Mouse (Mus musculus) brain, embryonic 18.5 days (tissue): ENCODE data around the gene Zfp658.
A peak's percentile ranks its signal among the peaks of the same experiment; 100 is the strongest.

Experiments used
- DNase-seq: peaks from one replicate; pipeline ENCODE4 v3.0.0-alpha.2; 2012; ENCODE audit warnings: low read depth, low spot score

The Zfp658 gene

DNA sequence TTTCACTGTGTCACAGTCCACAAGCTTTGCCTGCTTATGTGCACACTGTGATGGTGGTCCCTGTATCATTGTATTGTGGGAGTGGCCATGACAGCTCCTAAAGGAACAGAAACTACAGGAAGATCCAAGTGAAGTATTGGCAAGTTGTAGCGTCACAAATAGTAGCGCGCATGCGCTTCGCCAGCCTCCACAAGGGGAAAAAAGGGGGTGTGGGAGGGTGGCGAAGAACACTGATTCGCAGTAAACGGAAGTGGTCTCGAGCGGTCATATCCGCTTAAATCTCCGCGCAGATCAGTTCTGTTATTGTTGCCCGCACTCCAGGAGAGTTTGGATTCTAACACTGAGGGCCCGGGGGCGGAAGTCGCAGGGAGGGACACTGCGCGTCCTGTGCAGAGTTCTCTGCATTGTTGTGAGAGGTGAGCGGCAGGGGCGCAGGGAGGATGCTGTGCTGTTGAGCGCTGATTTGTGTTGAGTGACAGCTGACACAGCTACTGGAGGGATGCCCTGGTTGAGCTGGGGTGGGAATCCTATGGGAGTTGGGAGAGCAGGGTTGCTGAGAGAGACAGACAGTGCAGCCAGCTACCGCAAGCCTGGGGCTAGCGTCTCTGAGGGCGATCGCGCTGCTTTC lies at the start of gene Zfp658:
TSS of gene Zfp658 (plus strand) at position 251 of the 628 bp plus-strand sequence.
- DNase-seq: peak; percentile 88

DNA sequence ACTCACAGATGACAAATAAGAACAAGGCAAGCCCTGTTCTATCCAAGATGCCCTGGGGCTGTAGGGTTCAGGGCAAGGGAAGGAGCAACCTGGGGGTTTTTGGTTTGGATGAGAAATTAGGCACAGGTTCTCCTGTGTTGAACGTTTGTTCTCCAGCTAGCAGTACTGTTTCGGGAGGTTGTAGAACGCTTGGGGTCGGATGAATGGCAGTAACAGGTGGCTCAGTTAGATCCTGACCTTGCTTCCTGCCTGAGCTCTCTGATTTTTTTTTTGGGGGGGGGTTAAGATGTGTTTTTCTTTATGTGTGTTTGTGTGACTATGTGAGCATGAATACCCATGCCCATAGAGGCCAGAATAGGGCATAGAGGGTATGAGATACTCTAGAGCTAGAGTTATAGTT lies 49.5 kb upstream of the Zfp658 start:
- no peak for DNase-seq

DNA sequence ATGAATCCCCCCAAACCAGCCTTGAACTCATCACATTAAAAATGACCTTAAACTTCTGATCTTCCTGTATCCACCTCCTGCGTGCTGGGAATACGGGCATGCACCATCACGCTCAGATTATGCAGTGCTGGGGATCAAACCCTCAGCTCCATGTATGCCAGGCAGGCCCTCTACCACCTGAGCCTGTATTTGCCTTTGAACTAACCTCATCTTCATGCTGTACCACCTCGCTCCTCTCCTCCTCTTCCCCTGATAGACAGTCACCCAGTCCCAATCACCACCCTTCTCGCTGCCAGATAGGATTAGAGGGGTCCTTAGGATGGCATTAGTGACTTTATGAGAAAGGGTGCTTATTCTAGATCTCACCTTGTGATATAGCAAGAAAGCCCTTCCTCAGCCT lies 47.0 kb upstream of the Zfp658 start:
- DNase-seq: no peak

DNA sequence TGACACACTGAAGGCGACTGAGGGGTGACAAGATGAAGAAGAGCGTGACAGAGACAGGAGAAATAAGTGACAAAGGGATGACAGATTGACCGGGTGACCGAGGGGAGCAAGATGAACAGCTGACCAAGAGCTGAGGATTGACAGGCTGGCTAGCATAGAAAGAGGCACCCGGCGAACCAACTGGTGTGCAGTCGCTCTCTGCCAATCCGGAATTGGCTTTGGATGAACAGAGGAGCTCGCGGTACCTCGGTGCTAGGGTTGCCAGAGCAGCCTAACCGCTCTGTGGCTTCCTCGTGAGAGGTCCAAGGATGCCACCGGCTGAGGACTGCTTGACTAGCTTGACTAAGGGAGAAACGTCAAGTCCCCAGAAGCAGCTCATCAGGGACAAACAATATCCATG lies 43.7 kb upstream of the Zfp658 start:
- no peak for DNase-seq

DNA sequence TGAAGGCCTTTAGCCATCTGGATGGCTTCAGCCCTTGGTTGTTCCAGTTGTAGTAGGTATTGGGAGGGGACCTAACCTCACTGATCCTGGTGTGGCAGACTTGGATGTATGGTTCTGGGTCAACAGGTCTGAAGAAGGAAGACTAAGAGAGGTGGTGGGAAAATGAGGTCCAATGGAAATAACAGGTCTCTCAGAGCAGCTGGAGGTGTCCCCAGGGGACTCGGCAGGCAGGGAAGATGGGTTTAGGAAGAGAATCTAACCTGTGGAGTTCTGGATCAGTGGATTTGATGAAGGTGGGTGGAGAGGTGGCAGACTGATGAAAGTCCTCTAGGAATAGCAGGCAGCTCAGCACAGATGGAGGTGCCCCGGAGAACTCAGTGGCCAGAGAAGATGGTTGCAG lies 39.3 kb upstream of the Zfp658 start:
- no peak for DNase-seq

DNA sequence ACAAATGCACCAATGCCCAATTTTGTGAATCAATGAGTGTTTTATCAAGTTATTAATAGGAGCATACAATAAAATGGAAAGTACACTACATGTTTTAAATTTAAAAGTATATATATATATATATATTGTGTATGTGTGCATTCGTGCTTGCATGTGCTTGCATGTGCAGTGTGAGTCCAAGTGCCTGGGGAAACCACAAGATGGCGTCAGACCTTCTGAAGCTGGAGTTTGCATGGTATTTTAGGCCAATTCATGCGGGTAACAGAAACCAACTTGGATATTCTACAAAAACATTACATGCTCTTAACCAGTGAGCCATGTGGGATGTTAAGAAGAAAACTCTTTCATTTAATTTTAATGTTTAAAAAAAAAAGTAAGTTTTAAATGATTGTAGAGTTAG lies 36.7 kb upstream of the Zfp658 start:
- DNase-seq: no peak

DNA sequence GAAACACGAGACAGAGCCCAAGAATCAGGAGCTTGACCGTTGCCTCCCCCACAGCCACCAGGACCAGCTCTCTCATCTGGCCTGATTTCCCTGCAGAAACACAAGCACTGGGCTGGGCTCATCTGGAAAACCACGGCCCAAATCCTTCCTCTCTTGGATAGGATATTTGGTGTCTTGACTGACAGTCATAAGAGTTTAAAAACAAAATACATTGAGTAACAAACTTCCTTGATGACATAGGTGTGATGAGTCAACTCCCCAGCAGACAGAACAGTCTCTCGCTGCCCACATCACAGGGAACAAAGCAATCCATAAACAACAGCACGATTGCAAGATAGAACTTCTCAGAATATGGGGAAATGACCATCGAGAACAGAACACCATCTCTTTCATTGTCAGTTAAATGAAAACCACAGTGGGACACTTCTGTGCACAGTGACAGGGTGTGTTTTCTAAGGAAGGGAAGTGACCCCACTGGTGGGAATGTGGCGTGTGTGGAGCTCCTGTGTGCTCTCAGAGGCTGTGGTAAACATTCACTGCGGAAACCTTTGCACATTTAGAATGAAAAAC lies 31.8 kb upstream of the Zfp658 start:
- no peak for DNase-seq

DNA sequence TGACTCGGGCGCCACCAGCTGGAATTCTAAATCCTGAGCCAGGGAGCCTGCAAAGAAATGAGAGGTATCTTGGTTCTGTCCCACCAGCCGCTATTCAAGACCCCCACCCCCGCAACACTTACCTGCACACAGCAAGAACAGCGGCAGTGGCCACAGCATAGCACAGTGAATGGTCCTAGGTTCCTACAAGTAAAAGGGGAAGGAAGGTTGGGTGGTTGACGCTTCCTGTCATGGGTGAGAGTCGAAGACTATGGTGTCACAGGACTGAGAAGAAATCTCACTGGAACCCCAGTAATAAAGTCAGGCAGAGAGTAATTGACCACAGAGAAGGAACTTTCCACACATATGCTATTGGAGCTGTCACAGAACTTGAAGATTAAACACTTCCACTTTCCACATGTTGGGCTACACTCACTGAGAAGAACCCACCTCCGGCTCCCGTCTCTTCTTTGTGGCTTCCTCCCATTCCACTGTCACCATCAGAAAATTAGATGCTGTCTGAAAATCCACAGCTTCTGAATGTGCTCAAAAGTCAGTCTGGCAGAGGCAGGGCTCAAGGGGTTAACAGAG lies 29.0 kb upstream of the Zfp658 start:
- no peak for DNase-seq

DNA sequence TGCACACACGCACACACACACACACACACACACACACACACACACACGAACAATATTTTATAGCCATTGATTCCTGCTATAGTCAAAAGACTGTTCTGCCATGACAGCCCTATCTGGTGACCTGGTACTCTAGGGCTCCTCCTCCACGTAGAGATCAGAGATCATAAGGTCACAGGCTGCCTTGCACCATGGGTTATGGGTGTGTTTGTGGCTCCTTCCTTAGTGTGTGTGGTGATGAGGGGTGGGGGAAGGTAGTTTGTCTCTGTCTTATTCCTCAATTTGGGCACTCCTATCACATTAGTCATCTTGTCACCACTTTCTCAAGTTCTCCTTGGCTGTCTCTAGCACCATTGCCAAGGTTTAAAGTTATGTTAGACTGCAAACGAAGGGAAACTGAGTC lies 23.5 kb upstream of the Zfp658 start:
- no peak for DNase-seq

DNA sequence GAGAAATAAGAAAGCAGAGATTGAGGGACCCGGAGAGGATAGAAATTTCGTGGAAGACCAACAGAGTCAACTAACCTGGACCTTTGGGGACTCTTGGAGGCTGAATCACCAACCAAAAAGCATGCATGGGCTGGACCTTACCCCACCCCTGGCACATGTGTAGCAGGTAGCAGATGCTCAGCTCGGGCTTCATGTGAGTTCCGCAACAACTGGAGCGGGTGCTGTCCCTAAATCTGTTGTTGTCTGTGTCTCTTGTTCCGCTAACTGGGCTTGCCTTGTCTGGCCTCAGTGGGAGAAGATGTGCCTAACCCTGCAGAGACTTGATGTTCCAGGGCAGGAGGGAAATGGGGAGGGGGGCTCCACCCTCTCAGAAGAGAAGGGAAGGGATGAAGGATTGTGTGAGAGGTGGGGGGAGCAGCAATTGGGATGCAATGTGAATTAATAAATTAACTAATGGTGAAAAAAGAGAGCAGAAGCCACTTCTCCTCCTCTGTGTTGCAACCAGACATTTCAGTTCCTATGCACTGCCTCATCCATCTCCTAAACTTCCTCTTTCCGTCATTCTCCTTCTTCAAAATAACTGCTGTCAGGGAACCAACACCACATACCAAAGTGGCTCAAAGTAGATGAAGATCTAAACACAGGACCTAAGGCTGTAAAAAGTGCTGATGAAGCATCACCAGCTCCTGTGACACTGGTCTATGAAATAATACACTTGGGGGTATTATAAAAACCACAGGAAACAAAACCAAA lies 17.7 kb upstream of the Zfp658 start, which contains the start of gene Cd33:
TSS of gene Cd33 (minus strand) at position 204 of the 753 bp plus-strand sequence.
- DNase-seq: no peak

DNA sequence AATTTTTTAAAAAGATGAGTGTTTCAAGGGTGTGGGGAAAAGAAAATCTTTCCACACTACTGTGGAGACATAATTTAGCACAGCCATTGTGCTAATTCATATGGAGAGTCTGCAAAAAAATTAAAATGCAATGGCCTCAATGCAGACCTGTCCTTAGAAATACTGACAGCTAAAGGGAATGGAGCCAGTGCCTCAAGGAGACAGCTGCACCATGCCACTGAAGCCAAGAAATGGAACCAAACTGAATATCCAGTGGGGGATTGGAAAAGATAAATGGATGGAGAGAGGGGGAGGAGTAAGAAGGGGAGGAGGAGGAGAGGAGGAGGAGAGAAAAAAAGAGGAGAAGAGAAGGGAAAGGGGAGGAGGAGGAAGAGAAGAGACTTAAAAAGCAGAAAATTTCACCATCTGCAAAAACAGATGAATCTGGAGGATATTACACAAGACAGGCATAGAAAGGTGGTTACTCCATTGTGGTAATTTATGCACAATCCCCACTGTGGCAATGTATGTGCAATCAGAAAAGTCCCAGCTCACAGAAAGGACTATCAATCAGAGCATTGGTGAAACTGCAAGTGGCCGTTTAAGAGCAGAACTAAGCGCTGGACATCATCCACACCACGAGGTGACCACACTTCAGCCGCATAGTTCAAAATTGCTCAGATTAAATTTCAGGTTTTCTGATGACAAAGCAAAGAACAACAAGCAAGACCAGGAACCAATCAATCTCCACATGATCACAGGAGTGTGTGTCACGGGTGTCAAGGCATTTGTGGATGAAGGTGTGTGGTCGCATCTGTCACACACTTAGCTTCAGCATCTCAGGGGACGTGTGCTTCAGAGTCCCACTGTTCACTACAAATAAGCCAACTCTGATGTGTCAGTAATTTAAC lies 16.2 kb upstream of the Zfp658 start:
- DNase-seq: no peak

DNA sequence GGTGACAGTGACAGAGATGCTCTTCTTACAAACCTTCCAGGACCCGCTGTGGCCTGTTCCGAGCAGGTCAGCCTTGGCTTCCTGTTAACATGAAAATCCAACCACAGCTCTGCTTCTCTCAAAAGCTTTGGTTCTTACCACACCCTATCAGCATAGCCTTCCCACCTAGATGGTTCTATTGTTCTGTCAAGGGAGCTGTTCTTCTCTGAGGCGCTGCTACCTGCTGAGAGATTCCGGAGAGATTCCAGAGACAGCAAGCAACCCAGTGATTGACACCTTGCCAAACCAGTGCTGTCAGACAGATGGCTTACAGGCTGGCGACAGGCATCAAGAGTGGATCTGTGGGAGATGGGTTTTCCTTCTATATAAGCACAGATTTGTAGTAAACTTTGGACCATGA lies 14.4 kb upstream of the Zfp658 start:
- DNase-seq: no peak

DNA sequence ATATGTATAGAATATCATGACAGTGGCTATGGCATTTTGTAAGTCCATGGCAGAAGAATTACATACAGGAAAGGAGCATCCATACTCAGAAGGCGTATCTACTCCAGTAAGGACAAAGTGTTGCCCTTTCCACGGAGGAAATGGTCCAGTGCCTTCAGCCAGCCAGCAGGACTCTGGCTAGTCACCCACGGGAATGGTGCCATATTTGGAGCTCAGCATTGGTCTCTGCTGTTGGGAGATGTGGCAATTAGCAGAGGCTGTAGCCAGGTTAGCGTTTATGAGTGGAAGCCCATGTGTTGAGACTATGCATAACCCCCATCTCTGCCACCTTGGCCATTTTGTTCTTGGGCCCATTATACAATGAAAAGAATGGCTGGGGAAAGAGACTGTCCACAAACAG lies 13.8 kb upstream of the Zfp658 start:
- DNase-seq: no peak

DNA sequence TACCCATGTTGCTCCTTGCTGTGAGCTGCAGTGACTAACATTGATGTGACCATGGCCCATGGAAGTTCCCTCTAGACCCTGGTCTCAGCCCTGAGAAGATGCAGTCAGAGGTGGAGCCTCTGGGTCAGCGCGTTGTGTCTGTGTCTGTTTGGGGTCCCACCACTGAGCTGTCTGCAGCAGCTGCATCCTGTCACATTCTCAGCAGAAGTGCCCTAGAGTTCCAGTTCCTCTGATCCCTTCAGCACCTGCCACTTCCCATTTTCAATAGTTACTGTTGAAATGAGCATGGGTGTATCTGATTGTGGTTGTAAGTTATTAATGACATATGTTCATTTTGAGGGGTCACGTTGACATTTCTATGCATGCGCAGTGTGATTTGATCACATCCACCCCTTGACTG lies 8.9 kb upstream of the Zfp658 start:
- no peak for DNase-seq

DNA sequence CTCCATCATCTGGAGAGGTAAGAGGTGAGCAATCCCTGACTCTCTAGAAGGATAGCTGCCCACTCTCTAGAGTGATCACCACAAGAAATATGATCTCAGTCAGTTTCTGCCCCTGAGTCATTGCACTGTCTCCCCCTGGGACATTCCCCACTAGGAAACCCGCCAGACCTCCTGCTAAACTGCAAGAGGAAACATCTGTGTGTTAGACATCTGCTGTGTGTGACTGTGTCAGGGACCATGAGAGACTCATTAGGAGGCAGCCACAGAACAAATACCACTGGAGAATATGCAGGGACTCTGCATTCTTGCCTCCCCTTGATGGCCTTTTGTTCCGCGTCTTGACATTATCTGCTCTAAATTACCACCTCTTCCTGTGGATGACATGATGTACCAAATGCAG lies 7.5 kb upstream of the Zfp658 start:
- DNase-seq: no peak

DNA sequence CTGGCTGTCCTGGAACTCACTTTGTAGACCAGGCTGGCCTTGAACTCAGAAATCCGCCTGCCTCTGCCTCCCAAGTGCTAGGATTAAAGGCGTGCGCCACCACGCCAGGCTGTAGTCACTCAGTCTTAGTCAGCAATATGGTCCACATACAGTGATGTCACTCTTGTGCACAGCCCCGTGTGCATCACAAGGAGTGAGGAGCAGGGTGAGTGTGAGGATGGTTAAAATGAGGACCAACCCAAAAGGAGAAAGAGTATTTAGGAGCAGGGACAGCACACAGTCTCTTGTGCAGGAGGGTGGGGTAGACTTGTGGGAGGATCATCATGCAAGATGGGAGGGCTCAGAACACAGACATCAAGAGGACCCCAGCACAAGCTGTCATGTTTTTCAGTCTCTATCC lies 6.7 kb upstream of the Zfp658 start:
- DNase-seq: no peak

DNA sequence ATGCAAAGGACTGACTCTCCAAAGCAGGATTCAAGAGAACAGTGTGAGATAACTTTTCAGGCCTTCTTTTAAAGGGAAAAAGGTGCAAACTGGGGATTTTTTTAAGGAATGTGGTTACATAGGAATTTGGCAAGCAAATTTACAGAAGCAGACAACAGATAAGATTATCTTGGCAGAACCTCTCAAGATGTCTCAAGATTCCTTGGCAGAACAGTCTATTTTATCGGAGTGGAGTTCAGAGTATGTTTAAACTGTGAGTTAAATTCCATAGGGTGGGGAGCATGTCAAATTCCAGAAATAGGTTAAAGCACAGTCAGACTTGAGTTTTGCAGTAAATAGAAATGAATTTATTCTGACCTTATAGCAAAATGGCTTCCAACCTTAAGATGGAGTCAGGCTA lies 5.2 kb upstream of the Zfp658 start:
- DNase-seq: no peak

DNA sequence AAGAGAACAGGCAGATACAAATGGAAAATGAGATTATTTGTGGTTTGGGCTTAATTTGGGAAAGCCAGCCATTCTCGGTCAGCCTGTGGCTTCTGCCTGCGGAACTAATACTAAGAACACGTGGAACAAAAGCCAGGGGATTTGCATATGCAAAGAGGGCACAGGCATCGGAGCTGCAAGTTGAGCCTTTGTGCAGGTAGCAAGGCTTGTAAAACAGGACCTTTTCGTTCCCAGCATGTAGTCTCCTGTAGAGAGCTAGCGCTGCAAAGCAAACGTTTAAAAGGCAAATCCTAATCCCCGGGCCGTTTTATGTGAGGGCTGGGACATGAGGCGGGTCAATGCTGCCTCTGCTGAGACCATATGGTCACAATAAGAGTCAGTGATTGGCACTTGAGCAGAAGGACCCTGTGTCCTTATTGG lies 605 bp downstream of the Zfp658 start:
- no peak for DNase-seq

DNA sequence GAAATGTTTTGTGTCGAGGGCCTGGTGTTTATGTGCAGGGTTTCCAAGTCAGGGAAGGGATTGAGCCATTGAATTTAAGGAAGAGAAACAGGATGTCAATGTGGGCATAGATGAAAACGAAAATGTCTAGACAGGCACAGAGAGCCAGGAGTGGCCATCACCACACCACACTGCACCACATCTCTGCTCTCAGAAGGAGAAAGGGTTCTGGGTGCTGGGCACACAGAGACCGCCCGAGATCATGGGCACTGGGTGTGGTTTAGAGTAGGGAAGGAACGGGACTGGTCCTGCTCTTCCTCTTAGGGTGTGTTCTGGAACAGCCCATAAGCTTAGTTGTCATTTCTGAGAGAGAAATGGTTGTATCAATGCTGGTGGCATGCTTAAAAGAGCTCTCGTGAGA lies 1.2 kb downstream of the Zfp658 start:
- DNase-seq: no peak

DNA sequence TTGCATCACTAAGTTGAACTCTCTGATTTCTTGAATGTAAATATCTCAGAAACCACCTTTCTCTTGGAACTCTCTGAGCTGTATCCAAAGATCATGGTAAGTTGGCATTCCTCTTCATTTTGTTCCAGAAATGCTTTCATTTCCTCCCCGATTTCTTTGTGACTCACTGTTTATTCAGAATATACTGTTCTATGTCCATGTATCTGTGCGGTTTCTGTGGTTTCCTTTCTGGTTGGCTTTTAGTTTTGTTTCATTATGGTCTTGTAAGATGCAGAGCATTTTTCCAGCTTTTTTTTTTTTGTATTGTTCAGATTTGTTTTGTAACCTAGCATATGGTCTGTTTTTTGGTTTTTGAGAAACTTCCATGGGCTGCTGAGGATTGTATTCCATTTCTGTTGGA lies 9.2 kb downstream of the Zfp658 start:
- DNase-seq: no peak

DNA sequence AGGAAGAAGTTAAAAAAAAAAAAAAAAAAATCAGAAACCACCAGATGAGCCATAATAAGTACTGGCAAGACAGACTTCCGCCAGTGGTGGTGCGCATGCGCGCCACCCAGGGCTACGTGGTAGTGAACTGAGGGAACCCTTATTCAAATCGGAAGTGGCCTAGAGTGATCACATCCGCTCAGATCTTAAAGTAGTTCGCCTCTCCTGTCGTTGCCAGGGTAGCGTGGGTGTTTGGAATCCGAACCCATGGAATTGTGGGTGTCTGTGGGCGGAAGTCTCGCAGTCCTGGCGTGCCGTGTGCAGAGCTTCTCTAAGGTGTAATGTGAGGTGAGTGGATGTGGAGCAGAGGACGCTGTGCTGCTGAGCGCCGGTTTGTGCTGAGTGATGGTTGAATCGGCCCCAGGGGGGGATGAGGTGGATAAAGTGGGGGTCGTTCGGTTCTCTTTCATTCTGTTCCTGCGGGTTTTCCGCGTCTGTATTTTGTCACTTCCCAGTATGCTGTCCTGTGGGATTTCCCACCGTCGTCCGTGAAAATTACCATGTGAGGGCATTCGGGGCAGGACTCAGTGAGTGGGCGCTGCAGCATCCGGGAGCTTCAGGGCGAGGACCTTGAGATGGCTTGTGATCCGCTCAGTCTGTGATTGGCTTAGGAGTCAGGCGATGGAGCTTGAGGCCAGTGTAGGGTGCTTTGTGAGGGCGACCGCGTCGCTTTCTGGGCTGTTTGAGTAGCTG lies 17.6 kb downstream of the Zfp658 start, which contains the start of gene Zfp719:
TSS of gene Zfp719 (plus strand) at position 171 of the 732 bp plus-strand sequence.
- DNase-seq: peak; percentile 97
